Mouse (Mus musculus) right cerebral cortex, adult 18-20 months (tissue): ENCODE data around the gene Sncg.
A peak's percentile ranks its signal among the peaks of the same experiment; 100 is the strongest.
"Not testable (repeated sequence)": the region's sequence is repeated elsewhere in the genome, so short reads cannot be mapped to it uniquely, and the experiment has no call there.

ENCODE experiments used
- DNase-seq: peaks from one replicate; pipeline ENCODE4 v3.0.0; 2022; ENCODE audit warnings: mixed read lengths

Sncg gene

DNA sequence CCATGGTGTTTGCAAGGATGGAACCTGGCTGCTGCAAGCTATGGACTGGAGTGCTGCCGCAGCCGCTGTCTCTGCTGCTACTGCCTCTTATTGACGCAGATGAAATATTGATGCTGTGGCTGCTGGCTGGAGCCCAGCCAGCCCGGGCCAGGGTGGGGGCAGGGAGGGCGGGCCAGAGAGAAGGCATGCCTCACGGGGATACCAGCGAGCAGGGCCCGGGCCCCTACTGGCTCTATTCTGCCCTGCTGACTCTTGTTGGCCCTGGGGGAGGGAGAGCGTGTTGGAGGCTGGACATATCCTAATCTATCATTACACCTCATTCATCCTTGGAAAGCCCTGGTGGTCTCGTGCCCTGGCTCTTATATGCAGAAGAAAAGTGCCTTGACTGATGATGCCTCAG lies at the start of gene Sncg:
TSS of gene Sncg (minus strand) at position 213 of the 400 bp plus-strand sequence.
- DNase-seq: no peak

DNA sequence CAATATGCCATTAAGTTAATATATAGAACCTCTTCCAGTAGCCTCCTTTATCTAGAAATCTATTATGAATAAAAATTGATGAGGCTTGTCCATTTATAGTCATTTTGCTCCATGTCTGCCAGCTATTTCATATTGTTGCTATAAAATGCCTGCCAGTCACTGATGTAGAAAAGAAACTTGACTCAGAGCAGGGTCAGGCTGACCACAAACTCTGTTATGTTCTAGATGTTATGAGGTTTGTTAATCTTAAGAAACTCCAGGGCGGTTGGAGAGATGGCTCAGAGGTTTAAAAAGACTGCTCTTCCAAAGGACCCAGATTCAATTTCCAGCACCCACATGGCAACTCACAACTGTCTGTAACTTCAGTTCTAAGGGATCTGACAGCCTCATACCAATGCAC lies 46.5 kb upstream of the Sncg start:
- DNase-seq: no peak

DNA sequence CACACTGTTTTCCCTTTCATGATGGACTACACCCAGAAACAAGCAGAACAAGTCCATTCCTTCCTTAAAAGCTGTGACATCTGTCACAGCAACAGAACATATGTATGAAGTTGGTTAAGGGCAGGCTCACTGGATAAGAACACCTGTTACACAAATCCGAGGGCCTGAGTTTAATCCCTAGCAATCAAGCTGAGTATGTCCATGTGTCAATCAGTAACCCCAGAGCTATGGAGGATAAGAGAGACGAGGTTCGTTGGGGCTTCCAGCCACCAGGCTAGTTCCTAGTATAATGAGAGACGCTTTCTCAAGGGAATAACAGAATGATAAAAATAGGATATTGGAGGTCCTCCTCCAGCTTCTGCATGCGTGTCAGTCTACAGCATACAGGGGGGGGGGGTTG lies 42.9 kb upstream of the Sncg start:
- DNase-seq: no peak

DNA sequence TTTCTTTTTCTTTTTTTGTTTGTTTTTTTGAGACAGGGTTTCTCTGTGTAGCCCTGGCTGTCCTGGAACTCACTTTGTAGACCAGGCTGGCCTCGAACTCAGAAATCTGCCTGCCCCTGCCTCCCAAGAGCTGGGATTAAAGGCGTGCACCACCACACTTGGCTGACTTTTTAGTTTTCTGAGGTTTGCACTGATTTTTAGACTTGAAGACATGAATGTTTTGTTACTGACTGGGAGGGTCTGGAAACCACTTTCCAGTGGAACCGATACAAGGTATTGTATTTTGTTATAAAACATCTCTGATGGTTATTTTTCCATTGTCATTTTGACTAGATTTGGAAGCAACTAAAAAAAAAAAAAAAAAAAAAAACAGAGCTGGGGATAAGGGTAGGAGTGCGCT lies 42.4 kb upstream of the Sncg start:
- DNase-seq: not testable (repeated sequence)

DNA sequence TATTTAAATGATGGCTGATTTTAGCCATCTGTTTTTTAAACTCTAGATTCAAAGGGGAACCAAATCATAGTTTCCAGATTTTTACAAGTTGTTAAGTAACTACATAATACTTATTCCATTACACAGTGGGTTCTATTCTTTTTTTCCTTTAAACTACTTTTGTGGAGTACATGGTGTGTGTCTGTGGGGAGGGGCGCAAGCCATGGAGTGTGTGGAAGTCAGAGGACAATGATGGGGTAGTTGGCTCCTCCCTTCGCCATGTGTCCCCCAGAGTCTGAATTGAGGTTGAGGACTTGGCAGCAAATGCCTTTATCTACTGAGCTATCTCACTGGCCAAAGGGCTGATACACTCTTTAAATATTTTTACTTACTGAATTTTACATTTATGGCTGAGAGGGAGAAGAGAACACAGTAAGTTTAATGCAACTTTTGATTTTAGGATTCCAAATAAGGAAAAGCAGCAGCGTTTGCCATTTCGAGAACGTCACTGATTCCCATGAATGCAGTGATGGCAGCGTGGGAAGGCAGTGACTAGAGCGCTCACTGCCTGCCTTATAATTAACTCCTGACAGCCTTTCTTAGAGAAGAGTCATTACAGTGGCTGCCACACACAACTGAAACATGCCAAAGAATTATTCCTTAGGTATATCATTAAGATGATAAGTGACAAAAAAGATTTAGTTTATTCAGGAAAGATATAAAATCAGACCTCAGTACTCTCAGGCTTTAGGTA lies 37.7 kb upstream of the Sncg start:
- peak; percentile 20 for DNase-seq

DNA sequence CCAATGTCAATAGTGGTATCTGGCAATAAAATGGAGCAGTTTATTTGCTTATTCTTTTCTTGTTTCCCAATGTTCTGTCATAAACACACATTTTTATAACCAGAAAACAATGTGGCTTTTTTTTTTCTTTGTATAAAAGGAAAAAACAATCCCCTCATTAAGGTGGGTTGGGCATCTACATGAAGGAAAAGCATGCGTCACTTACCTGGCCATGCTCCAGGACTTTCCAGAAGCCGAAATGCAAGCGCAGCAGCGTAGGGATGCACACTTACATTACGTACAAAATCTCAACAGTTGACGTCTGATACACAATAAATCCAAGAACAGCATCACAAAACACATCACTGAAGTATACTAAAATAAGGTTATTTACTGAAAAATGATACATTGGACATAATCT lies 36.1 kb upstream of the Sncg start:
- no peak for DNase-seq

DNA sequence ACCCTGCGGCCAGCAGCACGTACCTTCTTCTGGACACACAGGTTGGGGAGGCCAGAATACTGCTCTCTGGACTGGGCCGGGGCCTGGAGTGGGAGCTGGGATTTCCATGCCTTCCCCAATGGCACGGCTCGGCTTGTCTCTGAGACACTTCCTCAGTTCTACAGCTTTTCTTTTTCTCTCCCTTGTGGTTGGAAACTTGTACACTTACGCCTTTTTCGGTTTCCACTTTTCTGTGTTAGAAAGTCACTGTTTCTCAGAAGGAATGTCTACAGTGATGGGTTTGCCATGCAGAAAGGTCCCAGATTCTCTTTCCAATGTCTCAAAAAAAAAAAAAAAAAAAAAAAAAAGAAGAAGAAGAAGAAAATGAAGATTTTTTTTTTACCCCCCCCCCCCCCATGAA lies 28.8 kb upstream of the Sncg start:
- DNase-seq: no peak

DNA sequence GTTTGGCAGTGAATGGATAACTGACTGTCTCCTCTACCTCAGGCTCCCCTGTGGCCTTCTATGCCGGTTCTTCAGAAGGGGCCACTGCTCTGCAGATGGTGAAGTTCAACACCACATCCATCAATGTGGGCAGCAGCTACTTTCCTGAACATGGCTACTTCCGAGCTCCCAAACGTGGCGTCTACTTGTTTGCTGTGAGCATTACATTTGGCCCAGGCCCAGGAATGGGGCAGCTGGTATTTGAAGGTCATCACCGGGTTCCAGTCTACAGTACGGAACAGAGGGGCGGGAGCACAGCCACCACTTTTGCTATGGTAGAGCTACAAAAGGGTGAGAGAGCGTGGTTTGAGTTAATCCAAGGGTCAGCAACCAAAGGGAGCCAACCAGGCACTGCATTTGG lies 28.3 kb upstream of the Sncg start:
- DNase-seq: no peak

DNA sequence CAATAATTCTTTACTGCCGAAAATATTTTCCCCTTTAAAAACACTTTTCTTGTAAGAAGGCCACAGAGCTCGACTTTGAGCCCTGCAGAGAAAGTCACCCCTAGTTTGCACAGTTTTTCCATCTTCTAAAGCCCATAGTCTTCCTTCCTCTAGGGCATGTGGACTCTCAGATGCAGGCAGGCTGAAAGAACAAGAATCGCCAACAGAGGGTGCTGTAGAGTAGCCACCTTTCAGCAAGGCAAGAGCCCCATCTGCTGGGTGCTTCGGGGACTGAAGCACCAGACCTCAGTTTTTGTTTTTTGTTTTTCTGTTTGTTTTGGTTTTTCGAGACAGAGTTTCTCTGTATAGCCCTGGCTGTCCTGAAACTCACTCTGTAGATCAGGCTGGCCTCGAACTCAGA lies 26.5 kb upstream of the Sncg start:
- DNase-seq: peak; percentile 53

DNA sequence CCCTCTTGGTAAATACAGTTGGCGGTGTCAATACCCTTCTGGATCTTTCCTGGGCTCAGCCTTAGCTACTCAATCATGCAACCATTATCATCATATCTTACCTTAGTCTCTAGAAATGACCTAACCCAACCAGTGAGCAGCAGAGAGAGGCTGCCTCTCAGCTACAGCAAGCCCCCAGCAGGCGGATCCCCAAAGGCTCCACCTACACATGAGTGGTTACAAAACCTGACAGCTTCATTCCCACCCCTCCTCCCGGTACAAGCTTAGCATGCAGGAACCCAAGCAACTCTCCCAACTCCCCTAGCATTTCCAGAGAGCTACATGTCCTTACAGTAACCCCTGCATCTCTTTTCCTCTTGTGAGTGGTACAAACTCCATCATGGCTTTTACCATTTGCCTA lies 25.4 kb upstream of the Sncg start:
- no peak for DNase-seq

DNA sequence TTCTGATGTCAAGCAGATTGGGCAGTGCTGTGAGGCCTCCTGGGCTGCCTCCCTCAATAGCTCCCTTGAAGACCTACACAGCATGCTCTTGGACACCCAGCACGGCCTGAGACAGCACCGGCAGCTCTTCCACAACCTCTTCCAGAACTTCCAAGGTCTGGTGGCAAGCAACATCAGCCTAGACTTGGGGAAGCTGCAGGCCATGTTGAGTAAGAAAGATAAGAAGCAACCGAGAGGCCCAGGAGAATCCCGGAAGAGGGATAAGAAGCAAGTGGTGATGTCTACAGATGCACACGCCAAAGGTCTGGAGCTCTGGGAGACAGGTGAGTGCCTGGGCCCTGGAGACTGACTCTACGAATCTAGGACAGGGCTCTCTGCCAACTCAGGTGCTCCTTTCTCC lies 24.7 kb upstream of the Sncg start:
- DNase-seq: no peak

DNA sequence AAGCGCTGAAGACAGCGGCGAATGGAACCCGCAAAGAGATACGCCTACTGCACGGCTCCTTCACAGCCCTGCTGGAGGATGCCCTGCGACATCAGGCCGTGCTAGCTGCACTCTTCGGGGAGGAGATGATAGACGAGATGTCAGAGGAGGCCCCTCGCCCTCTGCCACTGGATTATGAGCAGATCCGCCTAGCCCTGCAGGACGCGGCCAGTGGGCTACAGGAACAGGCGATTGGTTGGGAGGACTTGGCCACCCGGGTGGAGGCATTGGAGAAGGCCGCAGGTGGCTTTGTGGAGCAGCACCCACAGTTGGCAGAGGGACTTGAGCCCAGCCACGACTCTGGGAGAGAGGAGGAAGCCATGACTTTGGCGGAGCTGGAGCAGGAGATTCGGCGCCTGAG lies 24.3 kb upstream of the Sncg start:
- DNase-seq: no peak

DNA sequence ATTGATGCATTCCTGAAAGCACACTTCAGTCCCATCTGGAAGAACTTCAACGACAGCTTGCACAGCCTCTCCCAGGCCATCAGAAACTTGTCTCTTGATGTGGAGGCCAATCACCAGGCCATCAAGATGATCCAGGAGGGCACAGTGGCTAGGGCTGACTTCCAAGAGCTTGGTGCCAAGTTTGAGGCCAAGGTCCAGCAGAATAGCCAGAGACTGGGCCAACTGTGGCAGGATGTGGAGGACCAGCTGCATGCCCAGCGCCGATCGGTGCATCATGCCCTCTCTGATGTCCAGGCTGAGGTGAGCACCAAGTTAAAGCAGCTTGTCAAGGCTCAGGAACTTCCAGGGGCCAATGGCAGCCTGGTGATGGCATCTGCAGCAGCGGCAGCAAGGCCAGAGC lies 23.3 kb upstream of the Sncg start:
- DNase-seq: no peak

DNA sequence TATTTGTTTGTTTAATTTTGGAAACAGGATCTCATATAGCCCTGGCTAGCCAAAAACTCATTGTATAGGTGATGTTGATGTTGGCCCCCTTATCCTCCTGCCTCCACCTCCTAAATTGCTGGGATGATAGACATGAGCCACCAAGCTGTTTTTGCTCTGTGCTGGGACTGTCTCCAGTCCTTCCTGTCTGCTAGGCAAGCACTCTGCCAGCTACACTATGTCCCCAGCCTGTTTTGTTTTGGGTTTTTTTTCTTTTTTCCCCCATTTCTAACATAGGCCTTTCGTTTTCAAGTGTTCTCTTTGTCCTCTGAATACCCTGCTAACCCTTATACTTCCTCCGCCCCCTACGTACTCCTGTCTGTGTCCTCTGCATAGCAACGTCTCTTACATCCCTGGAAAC lies 18.7 kb upstream of the Sncg start:
- DNase-seq: no peak

DNA sequence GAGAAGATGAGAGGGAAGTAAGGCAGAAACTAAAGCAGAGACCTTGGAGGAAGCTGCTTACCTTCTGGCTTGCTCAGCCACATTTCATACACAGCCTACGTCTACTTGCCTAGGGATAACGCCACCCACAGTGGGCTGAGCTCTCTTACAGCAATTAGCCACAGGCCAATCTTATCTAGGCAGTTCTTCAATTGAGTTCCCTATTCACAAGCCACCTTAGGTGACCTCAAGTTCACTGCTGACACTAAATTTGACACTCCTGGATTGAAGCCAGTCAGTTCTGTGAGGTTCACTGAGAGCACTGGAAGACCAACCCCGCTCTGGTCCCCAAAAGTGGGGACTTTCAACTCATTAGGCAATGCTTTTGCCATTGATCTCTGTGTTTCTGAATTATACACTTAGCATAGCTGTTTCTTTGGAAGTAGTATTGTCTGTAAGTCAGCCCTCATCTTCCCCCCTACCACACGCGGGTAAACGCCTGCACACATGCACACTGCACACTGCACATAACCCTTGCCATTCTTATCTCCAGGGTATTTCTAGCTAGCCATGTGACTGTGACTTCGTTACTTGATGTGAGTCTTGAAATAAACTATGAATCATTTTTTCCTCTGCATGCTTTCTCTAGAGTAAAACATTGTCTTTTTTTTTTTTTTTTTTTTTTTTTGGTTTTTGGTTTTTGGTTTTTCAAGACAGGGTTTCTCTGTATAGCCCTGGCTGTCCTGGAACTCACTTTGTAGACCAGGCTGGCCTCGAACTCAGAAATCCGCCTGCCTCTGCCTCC lies 8.5 kb upstream of the Sncg start:
- DNase-seq: no peak

DNA sequence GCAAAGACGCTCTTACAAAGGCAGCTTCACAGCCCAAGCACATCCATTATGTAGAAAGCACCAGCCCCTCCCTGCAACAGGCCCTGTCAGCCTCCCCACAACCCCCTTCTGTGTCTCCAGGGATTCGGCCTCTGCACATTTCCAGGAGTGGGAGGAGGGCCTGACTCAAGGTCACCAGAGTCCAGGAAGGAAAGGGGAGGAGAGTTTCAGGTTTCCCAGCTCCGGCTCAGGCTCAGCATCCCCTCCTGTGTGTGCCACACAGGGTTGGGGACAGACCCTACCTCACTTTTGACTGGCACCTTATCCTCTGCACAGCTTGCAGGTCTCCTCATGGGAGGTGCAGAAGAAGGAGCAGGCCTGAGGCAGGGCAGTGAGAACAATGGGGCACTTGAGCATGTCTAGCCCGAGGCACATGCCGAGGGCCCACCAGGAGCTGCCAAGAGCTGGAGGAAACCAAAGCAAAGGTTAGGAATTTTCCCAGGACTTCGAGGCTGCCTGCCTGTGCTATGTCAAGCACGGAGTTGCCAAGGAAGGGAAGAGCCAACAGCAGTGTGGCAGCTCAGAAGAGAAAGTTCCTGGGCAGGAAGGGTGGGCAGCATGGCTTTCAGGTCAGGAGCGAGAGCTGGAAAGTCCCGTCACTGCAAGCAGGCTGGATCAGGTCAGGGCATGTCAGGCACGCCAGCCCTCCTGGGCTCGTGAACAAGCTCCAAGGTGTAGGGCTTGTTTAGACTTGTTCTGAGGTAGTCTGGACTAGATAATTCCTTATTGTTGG lies 4.2 kb upstream of the Sncg start:
- no peak for DNase-seq

DNA sequence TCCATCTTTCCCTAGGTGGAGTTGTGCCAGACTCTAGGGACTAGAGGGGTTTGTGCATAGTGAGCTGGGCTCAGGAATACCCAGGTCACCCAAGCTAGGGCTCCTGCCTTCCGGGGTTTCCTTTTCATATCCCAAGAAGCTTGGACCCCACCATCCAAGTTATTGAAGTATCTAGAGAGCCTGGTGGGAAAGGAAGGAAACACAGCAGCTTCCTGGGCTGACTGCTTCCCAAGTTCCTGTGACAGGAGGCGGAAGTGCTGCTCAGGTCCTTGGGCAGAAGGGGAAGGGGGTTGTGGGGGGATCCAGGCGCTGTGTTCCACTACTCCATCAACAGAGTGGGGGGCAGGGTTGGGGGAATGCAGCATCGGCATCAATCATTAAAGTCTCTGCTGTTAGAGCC lies 2.5 kb upstream of the Sncg start:
- DNase-seq: no peak

DNA sequence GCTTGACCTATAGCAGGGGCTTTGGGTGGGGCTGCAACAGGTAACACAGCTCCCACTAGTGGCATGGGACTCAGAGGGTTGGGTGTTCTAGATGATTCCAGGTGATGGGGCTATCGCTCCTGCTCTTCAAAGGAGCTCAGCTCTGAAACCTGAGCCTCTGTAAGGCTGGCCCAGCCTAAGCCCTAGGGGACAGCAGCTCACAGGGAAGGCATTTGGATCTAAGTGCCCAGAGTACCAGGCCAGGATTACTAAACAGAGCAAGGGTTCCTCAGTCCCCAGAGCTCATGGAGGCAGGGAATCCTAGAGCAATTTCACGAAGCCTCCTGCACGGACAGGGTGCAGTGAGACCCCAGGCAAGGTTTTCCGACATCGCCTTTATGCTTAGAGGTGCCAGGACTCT lies 1.4 kb upstream of the Sncg start:
- no peak for DNase-seq

DNA sequence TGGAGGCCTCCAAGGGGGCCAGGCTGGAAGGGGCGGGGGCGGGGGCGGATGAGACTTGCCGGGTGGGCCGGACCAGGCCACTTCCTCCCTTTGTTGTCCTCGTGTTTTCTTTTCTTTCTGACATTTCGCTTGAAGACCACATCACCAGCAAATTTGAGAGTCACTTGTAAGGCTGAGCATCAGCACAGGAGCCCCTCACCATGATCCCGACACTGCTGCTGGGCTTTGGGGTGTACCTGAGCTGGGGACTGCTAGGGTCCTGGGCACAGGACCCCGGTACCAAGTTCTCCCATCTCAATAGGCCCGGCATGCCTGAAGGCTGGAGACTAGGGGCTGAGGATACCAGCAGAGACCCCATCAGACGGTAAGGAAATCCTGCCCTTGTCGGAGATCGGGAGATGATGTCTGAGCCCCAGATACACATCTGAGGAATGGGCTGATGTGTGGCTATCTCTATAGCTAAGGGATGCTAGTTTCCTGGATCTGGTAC lies 871 bp upstream of the Sncg start, which contains the start of gene Mmrn2:
TSS of gene Mmrn2 (plus strand) at position 51 of the 490 bp plus-strand sequence.
- no peak for DNase-seq

DNA sequence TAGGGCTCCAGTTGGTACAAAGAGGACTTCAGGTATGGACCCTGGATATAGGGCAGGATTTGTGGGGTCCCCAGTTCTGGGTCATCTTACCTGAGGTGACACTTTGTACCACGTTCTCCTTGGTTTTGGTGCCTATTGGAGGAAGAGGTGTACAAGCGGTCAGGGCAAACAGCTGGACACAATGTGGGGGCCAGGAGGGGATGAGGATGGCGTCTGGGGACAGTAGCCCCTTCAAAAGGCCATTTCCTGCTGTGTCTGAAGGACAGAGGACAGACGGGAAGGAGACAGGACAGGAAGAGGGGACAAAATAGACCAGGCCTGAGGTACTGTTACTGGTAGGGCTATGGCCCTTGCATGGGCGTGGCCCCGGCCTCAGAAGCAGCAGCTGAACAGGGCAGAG lies 1.0 kb downstream of the Sncg start:
- DNase-seq: no peak

DNA sequence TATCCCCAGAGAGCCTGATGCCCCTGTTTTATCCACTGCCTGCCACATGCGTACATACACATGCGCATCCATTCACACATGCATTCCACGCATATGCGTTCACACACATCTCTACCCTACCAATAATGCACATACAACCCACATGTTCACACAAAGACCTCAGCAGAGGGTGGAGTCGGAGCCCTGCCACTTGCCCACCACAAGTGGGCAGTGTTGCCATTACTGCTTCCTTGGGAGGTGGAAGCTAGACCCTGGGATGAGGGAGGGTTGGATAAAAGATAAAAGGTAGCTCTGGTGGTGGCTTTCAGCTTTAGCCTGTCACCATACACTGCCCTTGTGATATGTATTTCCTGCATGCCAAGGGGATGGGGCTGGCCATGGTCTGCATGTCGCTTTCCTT lies 1.9 kb downstream of the Sncg start:
- DNase-seq: peak; percentile 44

DNA sequence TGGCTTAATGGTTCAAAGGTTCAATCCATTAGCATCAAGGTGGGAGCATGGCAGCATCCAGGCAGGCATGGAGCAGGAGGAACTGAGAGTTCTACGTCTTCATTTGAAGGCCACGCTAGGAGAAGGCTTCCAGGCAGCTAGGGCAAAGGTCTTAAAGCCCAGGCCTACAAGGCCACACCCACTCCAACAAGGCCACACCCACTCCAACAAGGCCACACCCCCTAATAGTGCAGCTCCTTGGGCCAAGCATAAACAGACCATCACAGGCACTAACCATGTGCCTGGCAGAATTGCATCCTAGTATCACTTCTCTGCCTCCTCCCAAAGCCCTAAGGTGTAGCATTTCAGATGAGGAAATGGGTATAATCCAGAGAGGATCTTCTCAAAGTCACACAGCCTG lies 2.8 kb downstream of the Sncg start:
- DNase-seq: no peak

DNA sequence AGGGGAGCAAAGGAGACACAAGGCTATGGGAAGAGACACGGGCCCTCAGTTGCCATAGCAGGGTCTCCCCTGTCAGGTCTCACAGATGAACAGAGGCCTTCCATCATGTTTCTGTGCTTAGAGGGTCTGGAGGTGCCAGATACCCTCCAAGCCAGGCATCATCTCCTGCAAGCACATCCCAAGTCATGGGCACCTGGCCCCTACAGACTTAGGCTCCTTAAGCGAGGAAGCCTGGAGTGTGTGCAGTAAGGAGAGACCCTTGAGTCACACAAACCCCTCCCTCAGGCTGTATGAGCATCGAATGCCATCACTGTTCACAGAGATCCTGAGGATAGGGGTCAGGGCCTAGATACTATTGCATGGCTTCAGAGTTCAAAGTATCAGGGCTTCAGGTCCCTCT lies 3.7 kb downstream of the Sncg start:
- no peak for DNase-seq

DNA sequence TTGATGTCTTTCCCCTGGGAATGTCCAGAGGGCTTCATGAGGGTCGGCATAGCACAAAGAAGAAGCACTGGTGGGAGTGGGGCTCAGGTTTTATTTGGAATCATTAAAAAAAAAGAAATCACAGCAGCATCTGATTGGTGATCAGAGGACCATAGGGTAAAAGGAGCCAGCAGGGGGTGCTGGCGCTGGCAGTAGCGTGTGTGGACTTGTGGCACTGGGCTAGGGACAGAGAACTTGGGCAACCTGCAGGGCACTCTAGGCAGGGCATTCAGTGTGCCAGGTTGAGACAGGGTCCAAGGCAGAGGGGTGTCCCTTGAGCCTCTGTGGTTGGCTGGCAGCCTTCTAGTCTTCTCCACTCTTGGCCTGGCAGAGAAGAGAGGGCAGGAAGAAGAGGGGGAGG lies 4.4 kb downstream of the Sncg start:
- DNase-seq: no peak
